Mouse (Mus musculus) adrenal gland, adult 2 months (tissue): ENCODE measurements around the gene Grb7. TPM values are rescaled to one million over a fixed set of nuclear protein-coding genes. Genes with fewer than 3 reads are reported as not detected.

Source experiments
- DNase-seq: peaks from one replicate; pipeline ENCODE4 v3.0.0; 2021
- long read RNA-seq: library from polyadenylated mRNA; stranded (forward); transcript quantifications from one replicate; pipeline ENCODE4 v2.0.0, GENCODE M21; 2021
- polyA plus RNA-seq: library from polyadenylated mRNA; depleted of rRNA; stranded (reverse); fragments of >200 nt; gene quantifications from 2 replicates; pipeline ENCODE4 v1.2.3, GENCODE M21; 2012; rRNA removed
- total RNA-seq, 2 experiments: library from RNA; stranded (reverse); gene quantifications; 2 replicates each; pipeline ENCODE4 v1.2.3; 2021

The Grb7 gene
- total RNA-seq (under 1 TPM; 0.35 to 0.45 TPM), polyA plus RNA-seq (0.97 and 1.1 TPM in 2 replicates)
- long read RNA-seq = 0 reads

- DNase-seq = no peak
Observed at GRCm38 (mm10) chr11:98446213-98446561, at the start of gene Grb7. Gene Grb7 (plus strand): TSS chr11:98446394.

- DNase-seq = no peak
Observed at GRCm38 (mm10) chr11:98397946-98398345, 48.2 kb upstream of the Grb7 start.

- peak; percentile 91 for DNase-seq
Observed at GRCm38 (mm10) chr11:98400161-98400726, 46.0 kb upstream of the Grb7 start, which contains the start of gene Pgap3. Gene Pgap3 (minus strand): TSS chr11:98400490.

- DNase-seq = no peak
Observed at GRCm38 (mm10) chr11:98400816-98401215, 45.4 kb upstream of the Grb7 start.

- no peak for DNase-seq
Observed at GRCm38 (mm10) chr11:98406621-98407020, 39.6 kb upstream of the Grb7 start.

- no peak for DNase-seq
Observed at GRCm38 (mm10) chr11:98408872-98409271, 37.3 kb upstream of the Grb7 start.

GRCm38 (mm10) chr11:98409341-98409822 is 36.8 kb upstream of the Grb7 start:
- DNase-seq = no peak

GRCm38 (mm10) chr11:98412273-98412796 is 33.9 kb upstream of the Grb7 start, which contains the start of gene Erbb2:
Gene Erbb2 (plus strand): TSS chr11:98412470.
- peak; percentile 80 for DNase-seq

GRCm38 (mm10) chr11:98412797-98413301 is 33.3 kb upstream of the Grb7 start:
- no peak for DNase-seq

- DNase-seq = no peak
Observed at GRCm38 (mm10) chr11:98413731-98414130, 32.5 kb upstream of the Grb7 start.

- no peak for DNase-seq
Observed at GRCm38 (mm10) chr11:98414162-98414561, 32.0 kb upstream of the Grb7 start.

GRCm38 (mm10) chr11:98417074-98417473 is 29.1 kb upstream of the Grb7 start:
- no peak for DNase-seq

GRCm38 (mm10) chr11:98418273-98418672 is 27.9 kb upstream of the Grb7 start:
- DNase-seq = no peak

- no peak for DNase-seq
Observed at GRCm38 (mm10) chr11:98418939-98419547, 27.2 kb upstream of the Grb7 start.

- no peak for DNase-seq
Observed at GRCm38 (mm10) chr11:98426592-98426991, 19.6 kb upstream of the Grb7 start.

GRCm38 (mm10) chr11:98428436-98428835 is 17.8 kb upstream of the Grb7 start:
- DNase-seq = no peak

- no peak for DNase-seq
Observed at GRCm38 (mm10) chr11:98431743-98432502, 14.3 kb upstream of the Grb7 start.

GRCm38 (mm10) chr11:98435723-98436122 is 10.5 kb upstream of the Grb7 start:
- DNase-seq = no peak

- DNase-seq = no peak
Observed at GRCm38 (mm10) chr11:98437441-98437840, 8.8 kb upstream of the Grb7 start.

GRCm38 (mm10) chr11:98438331-98439158 is 7.6 kb upstream of the Grb7 start, which contains the start of gene Mien1:
Gene Mien1 (minus strand): TSS chr11:98438991.
- peak; percentile 95 for DNase-seq

GRCm38 (mm10) chr11:98443688-98444087 is 2.5 kb upstream of the Grb7 start:
- DNase-seq = no peak

- no peak for DNase-seq
Observed at GRCm38 (mm10) chr11:98445238-98445637, 956 bp upstream of the Grb7 start.
